Mouse (Mus musculus): ENCODE measurements around the gene Nfia. TPM values are rescaled to one million over a fixed set of nuclear protein-coding genes. Genes with fewer than 3 reads are reported as not detected.

Nfia gene
- polyA plus RNA-seq, 1 experiment from 2014 or later, result 28.6 TPM

DNA sequence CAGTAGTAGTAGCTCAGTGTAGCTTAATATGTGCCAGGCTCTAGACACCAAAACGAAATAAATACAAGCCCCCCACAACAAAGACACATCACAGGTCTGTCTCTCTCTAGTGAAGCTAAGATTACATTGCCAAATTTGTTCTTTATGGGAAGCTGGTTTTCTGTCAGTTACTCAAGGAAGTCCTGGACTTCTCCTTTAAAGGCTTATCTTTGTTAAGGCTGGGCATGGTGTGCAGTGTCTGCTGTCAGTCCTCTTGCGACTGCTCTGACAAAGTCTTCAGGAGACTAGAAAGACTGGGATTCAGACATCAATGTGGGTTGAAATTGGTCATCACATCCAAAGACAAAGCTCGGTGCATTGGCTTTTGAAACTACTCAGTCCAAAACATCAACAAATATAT, 36.4 kb downstream of the Nfia start:
- ATAC-seq (ENCODE audit: low FRiP score, low read depth), result no peak

DNA sequence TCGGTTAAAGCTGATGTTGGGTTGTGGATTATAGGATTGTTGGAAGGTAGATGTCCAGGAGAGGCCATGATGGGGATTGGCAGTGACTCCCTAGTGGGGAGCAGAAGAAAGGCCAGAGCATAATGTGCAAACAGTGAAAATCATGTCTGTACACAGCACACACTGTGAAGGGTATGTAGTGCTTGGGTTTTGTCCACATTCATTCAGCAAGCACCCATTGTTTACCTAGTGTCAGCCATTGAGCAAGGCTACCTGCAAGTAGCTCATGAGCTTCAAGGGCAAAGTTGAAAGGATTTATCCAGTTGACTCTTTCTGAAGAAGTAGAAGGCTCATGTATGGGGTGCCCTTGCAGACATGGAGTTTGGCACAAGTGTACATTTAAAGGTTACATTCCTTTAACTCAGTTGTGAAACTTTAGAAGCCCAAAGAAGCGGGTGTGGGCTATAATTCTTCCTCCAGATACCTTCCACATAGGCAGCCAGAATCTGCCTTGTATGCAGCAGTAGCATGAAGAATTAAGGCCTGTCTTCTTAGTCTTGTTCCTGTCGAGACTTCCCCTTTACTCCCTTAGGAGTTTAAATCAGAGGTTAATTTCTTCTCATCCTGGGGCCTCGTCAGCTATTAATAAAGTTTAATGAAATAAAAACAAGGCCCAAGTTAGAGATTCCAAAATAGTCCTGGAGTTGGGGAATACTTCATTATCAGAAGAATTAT, 37.2 kb downstream of the Nfia start:
- H3K9me3 ChIP-seq, result no peaks in the 10 kb centered on the region
- H3K4me1 ChIP-seq, result peaks cover 23% of the 10 kb centered on the region
- no peak for ATAC-seq (ENCODE audit: low FRiP score, low read depth)
- H3K27me3 ChIP-seq, result peaks cover 13% of the 10 kb centered on the region
- H3K4me3 ChIP-seq, result no peak overlapping the region
- H3K4me2 ChIP-seq (replicated peaks), result no peak overlapping the region
- no peak overlapping the region for H3K27ac ChIP-seq (replicated peaks)
- no peak overlapping the region for H3K9ac ChIP-seq (replicated peaks)
- H3K36me3 ChIP-seq, result no peaks in the 10 kb centered on the region
- WGBS, result 84% methylated on average over 4 of the region's 4 CpGs

More for the DNA sequence above, 36.4 kb downstream of the Nfia start:
- Histone ChIP-seq H3K27me3 (peaks cover 13% of the 10 kb centered on the region), H3K4me3 (no peak overlapping the region), H3K27ac (replicated peaks) (no peak overlapping the region), H3K4me1 (peaks cover 26% of the 10 kb centered on the region), H3K9me3 (no peaks in the 10 kb centered on the region), H3K36me3 (no peaks in the 10 kb centered on the region), H3K9ac (replicated peaks) (no peak overlapping the region), H3K4me2 (replicated peaks) (no peak overlapping the region)
- WGBS, result 91% methylated on average over 3 of the region's 3 CpGs

DNA sequence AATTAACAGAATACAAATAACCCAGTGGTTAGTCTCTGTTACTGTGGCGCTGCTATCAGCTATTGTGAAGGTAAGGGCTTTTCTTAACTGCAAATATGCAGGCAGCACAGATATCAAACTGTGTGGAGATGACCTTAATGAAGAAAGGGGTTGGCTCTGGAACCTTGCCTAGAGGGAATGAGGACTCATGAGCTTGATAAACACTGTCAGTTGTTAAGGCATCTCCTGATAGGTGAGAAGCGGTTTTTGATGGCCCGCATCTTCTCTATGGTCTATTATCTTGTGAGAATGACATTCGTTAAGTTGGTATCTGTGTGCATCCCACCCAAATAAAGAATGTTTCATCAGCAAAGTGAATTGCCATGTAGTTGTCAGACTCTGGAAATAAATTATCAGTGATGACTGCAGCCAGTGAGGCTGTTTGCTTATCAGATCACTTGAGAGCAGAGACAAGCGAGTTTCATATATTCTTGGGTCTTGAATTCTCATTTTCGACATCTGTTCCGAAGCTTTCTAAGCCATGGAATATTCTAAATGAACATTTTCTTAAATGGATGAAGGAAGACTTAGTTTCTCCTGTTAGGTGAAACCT, 37.9 kb downstream of the Nfia start:
- no peak for ATAC-seq (ENCODE audit: low FRiP score, low read depth)
- H3K27me3 ChIP-seq, result peaks cover 13% of the 10 kb centered on the region
- 85% methylated on average over 7 of the region's 7 CpGs for WGBS
- H3K9me3 ChIP-seq, result no peaks in the 10 kb centered on the region
- no peak overlapping the region for H3K27ac ChIP-seq (replicated peaks)
- no peak overlapping the region for H3K4me3 ChIP-seq
- H3K4me2 ChIP-seq (replicated peaks), result no peak overlapping the region
- H3K36me3 ChIP-seq, result no peaks in the 10 kb centered on the region
- peaks cover 20% of the 10 kb centered on the region for H3K4me1 ChIP-seq
- no peak overlapping the region for H3K9ac ChIP-seq (replicated peaks)

DNA sequence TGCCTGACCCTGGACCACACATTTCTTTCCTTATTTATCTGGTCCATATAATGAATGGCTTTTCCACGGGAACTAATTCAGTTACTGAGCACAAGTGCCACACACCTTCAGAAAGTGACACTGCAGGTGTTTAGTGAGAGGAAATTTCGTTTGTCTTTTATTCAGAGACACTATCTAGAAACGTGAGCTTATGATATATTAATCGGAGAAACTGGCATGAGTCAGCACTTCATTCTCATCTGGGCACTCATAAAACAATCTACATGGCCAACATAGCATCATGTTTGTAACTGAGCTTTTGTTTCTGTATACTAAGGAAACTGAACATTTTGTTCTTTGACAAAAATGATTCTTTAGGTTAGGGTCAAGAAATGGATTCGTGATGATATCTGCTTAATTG, 40.5 kb downstream of the Nfia start:
- no peak for ATAC-seq (ENCODE audit: low FRiP score, low read depth)

DNA sequence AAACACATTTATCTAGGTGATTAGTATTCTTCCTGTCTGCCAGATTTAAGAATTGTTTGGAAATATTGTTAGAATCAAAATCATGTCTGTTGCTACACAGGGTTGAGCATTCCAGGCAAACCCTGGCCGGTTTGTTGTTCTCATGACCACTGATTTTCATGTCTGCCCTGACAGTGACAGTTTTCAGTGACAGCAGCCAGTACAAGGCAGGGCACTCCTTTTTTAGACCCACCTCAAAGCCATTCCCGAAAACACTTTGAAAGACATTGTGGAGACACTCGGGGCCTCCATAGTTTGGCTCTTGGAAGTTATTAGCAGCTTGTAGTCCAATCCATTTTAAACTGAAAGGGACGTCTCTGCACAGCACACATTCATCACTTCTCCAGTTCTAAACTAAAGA, 41.5 kb downstream of the Nfia start:
- WGBS, result 81% methylated on average over 4 of the region's 4 CpGs
- Histone ChIP-seq H3K9me3 (no peaks in the 10 kb centered on the region), H3K27ac (replicated peaks) (no peak overlapping the region), H3K4me3 (no peak overlapping the region), H3K9ac (replicated peaks) (no peak overlapping the region), H3K36me3 (no peaks in the 10 kb centered on the region), H3K4me2 (replicated peaks) (no peak overlapping the region), H3K27me3 (peaks cover 9% of the 10 kb centered on the region), H3K4me1 (peaks cover 8% of the 10 kb centered on the region; the same call in 1 of the 2 replicates)
- no peak for ATAC-seq (ENCODE audit: low FRiP score, low read depth)

More for the DNA sequence above, 40.5 kb downstream of the Nfia start:
- Histone ChIP-seq H3K4me1 (peaks cover 7% of the 10 kb centered on the region; the same call in 1 of the 2 replicates), H3K9me3 (no peaks in the 10 kb centered on the region), H3K9ac (replicated peaks) (no peak overlapping the region), H3K36me3 (no peaks in the 10 kb centered on the region), H3K4me3 (no peak overlapping the region), H3K4me2 (replicated peaks) (no peak overlapping the region), H3K27me3 (peaks cover 13% of the 10 kb centered on the region), H3K27ac (replicated peaks) (no peak overlapping the region)
- 88% methylated on average over 5 of the region's 5 CpGs for WGBS

DNA sequence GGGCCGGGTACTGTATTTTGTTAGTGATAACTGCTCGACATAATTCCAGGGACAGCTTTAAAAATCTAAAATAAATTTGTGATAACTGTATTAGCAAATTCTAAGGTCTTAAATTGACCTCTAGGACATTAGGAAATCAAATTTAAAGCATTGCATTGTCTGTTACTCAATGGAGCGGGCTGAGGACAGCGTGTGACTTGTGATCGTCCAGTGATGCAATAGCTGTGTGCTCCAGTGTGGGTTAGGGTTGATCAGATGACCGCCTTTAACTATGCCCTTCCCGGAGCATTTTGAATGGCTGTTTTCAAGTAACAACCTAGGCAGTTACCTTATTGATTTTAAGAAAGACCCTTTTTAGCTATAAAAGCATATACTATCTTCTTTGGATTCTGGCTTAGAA, 42.0 kb downstream of the Nfia start:
- no peak for ATAC-seq (ENCODE audit: low FRiP score, low read depth)
- peaks cover 7% of the 10 kb centered on the region; the same call in 1 of the 2 replicates for H3K4me1 ChIP-seq
- H3K4me3 ChIP-seq, result no peak overlapping the region
- H3K36me3 ChIP-seq, result no peaks in the 10 kb centered on the region
- H3K9ac ChIP-seq (replicated peaks), result no peak overlapping the region
- H3K27ac ChIP-seq (replicated peaks), result no peak overlapping the region
- H3K4me2 ChIP-seq (replicated peaks), result no peak overlapping the region
- H3K9me3 ChIP-seq, result no peaks in the 10 kb centered on the region
- peaks cover 3% of the 10 kb centered on the region for H3K27me3 ChIP-seq
- WGBS, result 91% methylated on average over 7 of the region's 7 CpGs

DNA sequence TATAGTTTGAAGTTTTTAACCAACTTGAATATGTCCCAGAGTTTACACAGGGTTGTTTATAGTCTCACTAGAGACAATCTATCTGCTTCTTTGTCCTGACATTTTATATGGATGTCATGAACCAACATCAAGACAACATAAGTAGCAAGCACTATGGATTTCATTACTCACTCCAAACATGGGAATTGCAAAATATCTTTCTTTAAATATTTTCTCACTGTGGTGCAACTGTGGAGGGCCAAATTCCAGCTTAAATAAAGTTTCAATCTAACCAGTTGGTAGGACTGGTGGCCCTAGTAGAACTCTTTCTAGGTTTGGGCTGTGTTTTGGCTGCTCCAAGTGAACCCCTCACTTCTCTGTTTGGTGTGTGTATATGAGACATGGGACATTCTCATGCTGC, 43.5 kb downstream of the Nfia start:
- no peak overlapping the region for H3K9ac ChIP-seq (replicated peaks)
- H3K4me1 ChIP-seq, result peaks cover 5% of the 10 kb centered on the region; the same call in 1 of the 2 replicates

DNA sequence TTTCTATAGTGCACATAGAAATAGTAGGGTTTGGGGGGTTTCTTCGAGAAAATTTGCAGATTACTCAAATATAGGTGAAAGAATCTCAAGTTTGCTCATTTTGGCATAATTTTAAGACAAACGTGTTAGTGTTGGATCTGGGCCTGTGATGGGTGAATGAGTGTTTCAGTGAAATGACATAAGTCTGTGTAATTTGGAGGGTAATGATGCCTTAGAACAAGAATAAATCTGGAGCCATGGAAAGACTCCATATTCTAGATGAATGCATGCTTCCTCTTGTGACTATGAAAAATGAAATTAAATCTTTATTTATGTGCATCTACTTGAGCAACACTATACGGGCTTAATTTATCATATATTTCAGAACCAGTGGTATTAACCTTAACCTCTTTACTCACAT, 44.2 kb downstream of the Nfia start:
- Histone ChIP-seq H3K4me3 (no peak overlapping the region), H3K36me3 (no peaks in the 10 kb centered on the region), H3K4me1 (peaks cover 5% of the 10 kb centered on the region; the same call in 1 of the 2 replicates), H3K9me3 (no peaks in the 10 kb centered on the region), H3K4me2 (replicated peaks) (no peak overlapping the region), H3K27ac (replicated peaks) (no peak overlapping the region), H3K9ac (replicated peaks) (no peak overlapping the region), H3K27me3 (peaks cover 14% of the 10 kb centered on the region)
- 91% methylated on average over 3 of the region's 3 CpGs for WGBS
- ATAC-seq (ENCODE audit: low FRiP score, low read depth), result no peak

More for the DNA sequence above, 43.5 kb downstream of the Nfia start:
- Histone ChIP-seq H3K9me3 (no peaks in the 10 kb centered on the region), H3K4me2 (replicated peaks) (no peak overlapping the region), H3K4me3 (no peak overlapping the region), H3K27ac (replicated peaks) (no peak overlapping the region), H3K36me3 (no peaks in the 10 kb centered on the region), H3K27me3 (peaks cover 7% of the 10 kb centered on the region)
- no peak for ATAC-seq (ENCODE audit: low FRiP score, low read depth)

DNA sequence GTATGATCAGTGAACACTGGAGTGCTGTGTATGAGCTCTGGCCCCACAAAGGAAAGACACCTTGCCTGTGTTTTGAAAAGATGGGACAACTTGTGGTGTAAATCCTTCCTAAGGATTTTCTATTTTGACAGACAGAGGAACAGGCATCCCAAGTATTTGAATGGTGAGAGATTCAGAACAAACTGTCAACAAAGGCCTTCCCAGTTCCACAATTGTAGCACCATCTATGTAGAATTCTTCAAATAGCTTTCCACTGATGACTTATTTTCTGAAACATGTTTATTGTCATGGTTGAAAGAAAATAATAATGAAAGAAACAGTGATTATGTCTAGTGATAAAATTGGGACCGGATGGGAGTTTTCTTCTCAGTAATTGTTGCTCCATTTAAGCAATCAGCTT, 45.2 kb downstream of the Nfia start:
- Histone ChIP-seq H3K4me3 (no peak overlapping the region), H3K27me3 (peaks cover 17% of the 10 kb centered on the region), H3K4me2 (replicated peaks) (no peak overlapping the region), H3K9me3 (no peaks in the 10 kb centered on the region), H3K27ac (replicated peaks) (no peak overlapping the region), H3K4me1 (peaks cover 5% of the 10 kb centered on the region; the same call in 1 of the 2 replicates), H3K9ac (replicated peaks) (no peak overlapping the region), H3K36me3 (no peaks in the 10 kb centered on the region)
- ATAC-seq (ENCODE audit: low FRiP score, low read depth), result no peak
- 77% methylated on average over 1 of the region's 1 CpGs for WGBS

DNA sequence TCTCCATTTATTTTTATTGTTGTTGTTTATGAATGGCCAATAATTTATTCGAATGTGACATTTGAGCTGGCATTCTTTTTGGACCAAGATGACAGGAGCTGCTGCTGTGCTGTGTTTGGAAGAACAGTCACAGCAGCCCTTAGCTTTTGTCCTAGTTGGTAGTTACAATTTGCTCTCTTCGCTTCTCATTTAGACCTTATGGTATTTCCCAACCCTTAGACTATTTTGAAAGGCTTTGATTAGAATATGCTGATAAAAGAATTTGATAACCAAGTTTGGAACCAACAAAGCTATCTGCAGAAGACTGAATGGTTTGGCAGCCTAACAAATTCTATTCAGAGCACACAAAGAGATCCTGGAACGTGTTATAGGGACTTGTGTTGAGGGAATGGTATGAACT, 46.0 kb downstream of the Nfia start:
- Histone ChIP-seq H3K4me1 (peaks cover 10% of the 10 kb centered on the region; the same call in 1 of the 2 replicates), H3K9me3 (no peaks in the 10 kb centered on the region), H3K4me3 (no peak overlapping the region), H3K9ac (replicated peaks) (no peak overlapping the region), H3K36me3 (no peaks in the 10 kb centered on the region), H3K27me3 (peaks cover 22% of the 10 kb centered on the region), H3K4me2 (replicated peaks) (no peak overlapping the region), H3K27ac (replicated peaks) (no peak overlapping the region)
- WGBS, result 85% methylated on average over 3 of the region's 3 CpGs
- ATAC-seq (ENCODE audit: low FRiP score, low read depth), result no peak

DNA sequence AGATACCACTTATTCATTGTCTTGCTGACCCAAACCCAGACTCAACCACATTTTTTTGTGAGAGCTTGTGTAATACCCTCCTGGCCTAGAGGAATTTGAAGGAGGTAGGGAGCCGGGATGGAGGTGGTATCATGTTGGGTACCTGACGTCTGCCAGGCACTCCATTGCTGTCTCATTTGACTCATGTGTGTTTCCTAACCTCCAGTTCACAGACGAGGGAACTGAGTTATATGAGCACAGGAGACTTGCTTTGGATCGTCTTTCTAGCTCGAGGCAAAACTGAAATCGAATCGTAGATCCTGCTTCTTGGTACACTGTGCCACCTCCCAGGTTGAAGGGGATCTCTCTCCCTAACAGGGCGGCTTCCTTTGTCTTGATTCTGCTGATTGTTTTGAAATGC, 46.6 kb downstream of the Nfia start:
- 87% methylated on average over 8 of the region's 8 CpGs for WGBS
- no peak overlapping the region for H3K27ac ChIP-seq (replicated peaks)

DNA sequence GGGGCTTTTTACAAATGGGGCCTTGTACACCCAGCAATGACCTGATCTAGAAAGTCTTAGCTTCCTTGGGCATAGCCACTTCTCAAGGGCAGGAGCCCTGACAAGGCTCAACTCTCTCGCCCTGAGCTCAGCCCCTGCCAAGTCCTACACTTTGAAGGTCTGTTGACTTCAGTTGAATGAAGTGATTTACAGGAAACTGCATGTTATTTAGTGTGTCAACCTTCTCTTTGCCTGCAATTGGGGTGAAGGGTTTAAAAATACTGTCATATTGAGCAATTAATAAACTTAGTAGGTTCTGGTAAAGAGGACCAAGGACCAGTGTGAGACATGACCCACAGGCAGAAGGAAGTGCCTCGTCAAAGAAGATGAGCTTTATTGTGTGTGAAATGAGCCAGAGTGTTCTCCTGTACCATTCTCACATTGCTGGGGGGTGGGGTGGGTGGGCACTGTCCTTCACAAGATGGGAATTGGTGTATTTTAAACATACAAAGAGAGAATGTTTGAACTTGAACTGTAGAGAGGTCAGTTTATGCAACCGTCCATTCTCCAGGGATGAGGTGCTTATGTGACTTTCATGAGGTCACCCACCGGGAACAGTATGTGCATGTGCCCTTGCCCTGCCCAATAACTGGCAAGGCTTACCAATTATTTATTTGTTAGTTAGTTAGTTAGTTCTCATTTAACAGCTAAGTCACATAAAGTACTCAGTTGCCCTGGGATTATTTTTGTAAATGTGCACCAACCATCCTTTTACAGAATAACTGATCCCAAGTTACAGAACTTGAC, 48.1 kb downstream of the Nfia start:
- Histone ChIP-seq H3K9me3 (no peaks in the 10 kb centered on the region), H3K36me3 (no peaks in the 10 kb centered on the region), H3K27me3 (peaks cover 23% of the 10 kb centered on the region), H3K4me2 (replicated peaks) (no peak overlapping the region), H3K4me1 (peaks cover 27% of the 10 kb centered on the region), H3K4me3 (no peak overlapping the region), H3K9ac (replicated peaks) (no peak overlapping the region), H3K27ac (replicated peaks) (no peak overlapping the region)
- no peak for ATAC-seq (ENCODE audit: low FRiP score, low read depth)
- WGBS, result 85% methylated on average over 4 of the region's 4 CpGs

More for the DNA sequence above, 46.6 kb downstream of the Nfia start:
- Histone ChIP-seq H3K36me3 (no peaks in the 10 kb centered on the region), H3K27me3 (peaks cover 23% of the 10 kb centered on the region), H3K9me3 (no peaks in the 10 kb centered on the region), H3K9ac (replicated peaks) (no peak overlapping the region), H3K4me3 (no peak overlapping the region), H3K4me2 (replicated peaks) (no peak overlapping the region), H3K4me1 (peaks cover 12% of the 10 kb centered on the region; the same call in 1 of the 2 replicates)
- no peak for ATAC-seq (ENCODE audit: low FRiP score, low read depth)
